Mouse (Mus musculus): ENCODE measurements at regions not wholly inside any gene's neighbourhood (a gene's known extent, or its start where the extent isn't known, plus 50 kb on each side); places are given as distances from the start of the nearest gene placed in this dataset.

DNA sequence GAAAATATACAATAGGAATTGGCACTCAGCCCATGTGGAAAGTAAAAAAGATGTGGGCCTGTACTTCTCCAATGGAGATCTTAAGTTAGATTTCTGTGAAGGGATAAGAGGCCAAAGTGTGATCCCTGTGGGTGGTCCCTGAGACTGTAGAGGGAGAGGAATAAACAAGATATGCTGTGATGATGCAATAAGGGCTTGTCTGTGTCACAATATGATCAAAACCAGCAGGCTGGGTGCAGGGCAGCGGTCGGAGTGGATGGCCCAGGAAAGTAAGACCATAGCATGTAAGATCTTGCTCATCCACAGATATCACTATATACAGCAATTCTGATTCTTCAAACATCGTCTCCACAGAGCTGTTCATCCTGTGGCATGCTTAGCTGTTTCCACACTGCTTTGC is 188.3 kb upstream of the Vwde start:
- TF ChIP-seq POLR2A (IDR thresholded peaks at IDR 0.05; ENCODE audit: low read depth, low read length) (no peak), CTCF (IDR thresholded peaks at IDR 0.05; ENCODE audit: extremely low read depth, insufficient read depth, insufficient read length, insufficient replicate concordance) (no peak)

Data from spleen, adult 2 months (tissue).